Mouse (Mus musculus) MEL (cell line): Measurements from ENCODE around the gene Olfr1185-ps1.

ENCODE experiments used
- CTCF ChIP-seq, 3 experiments: IDR thresholded peaks in 2 of 3; conservative IDR thresholded peaks in 1 of 3; 2 replicates each; pipeline ENCODE4 v1.5.1; 2011 to 2012; ENCODE audit warnings: low read length in 3 of 3, low read depth in 2 of 3, mild to moderate bottlenecking in 2 of 3, improper control_type of control experiment in 1 of 3, inconsistent platforms in 1 of 3, mixed read lengths in 1 of 3, moderate library complexity in 1 of 3; ENCODE audit not compliant: control insufficient read depth in 1 of 3, insufficient read depth in 1 of 3, poor library complexity in 1 of 3, severe bottlenecking in 1 of 3
- EP300 ChIP-seq, 2 experiments: IDR thresholded peaks; 2 replicates each; pipeline ENCODE4 v1.6.1; 2011; ENCODE audit warnings: improper control_type of control experiment in 2 of 2, low read length in 2 of 2, low read depth in 1 of 2, mild to moderate bottlenecking in 1 of 2
- KAT2A ChIP-seq: conservative IDR thresholded peaks from 2 replicates; pipeline ENCODE4 v1.6.1; 2012; ENCODE audit warnings: low read depth, low read length, improper control_type of control experiment, inconsistent platforms
- MXI1 ChIP-seq: IDR thresholded peaks from 2 replicates; pipeline ENCODE4 v1.6.1; 2011; ENCODE audit warnings: mild to moderate bottlenecking, low read depth, low read length, improper control_type of control experiment

- TF ChIP-seq CTCF (IDR thresholded peaks at IDR 0.05 in 2 of 3, conservative IDR thresholded peaks at IDR 0.05 in 1 of 3; ENCODE audit: control insufficient read depth in 1 of 3, insufficient read depth in 1 of 3, low read depth in 2 of 3, low read length in 3 of 3, poor library complexity in 1 of 3, severe bottlenecking in 1 of 3) (no peak), KAT2A (no peak), EP300 (IDR thresholded peaks at IDR 0.05; ENCODE audit: low read depth in 1 of 2, low read length in 2 of 2) (no peak), MXI1 (no peak)
Measured at GRCm38 (mm10) chr2:88493020-88493419, at the start of gene Olfr1185-ps1.
